Mouse (Mus musculus) embryonic facial prominence, embryonic 11.5 days (tissue): ENCODE data around the gene Rgs3. TPM values are rescaled to one million over a fixed set of nuclear protein-coding genes. Genes with fewer than 3 reads are reported as not detected.

Experiments
- ATAC-seq: fragments of 200-750 bp; cut with Nextera tagmentation; replicated peaks from 2 replicates; pipeline ENCODE4 v1.8.0; 2017; ENCODE audit warnings: low read depth; ENCODE audit not compliant: insufficient number of reproducible peaks, low FRiP score, low TSS enrichment
- DNase-seq: peaks from one replicate; pipeline ENCODE4 v3.0.0-alpha.2; 2015; ENCODE audit warnings: low spot score
- H3K27ac ChIP-seq: fragments of 300-500 bp; sonication (generic); replicated peaks from 2 replicates; pipeline ENCODE4 v1.5.1; 2014; ENCODE audit warnings: mild to moderate bottlenecking, low read depth, low read length, control low read depth
- H3K27me3 ChIP-seq: fragments of 300-500 bp; sonication (generic); 2 replicates; pipeline ENCODE4 v1.6.1; 2014; ENCODE audit warnings: mild to moderate bottlenecking, low read length, moderate library complexity, mixed read lengths; ENCODE audit not compliant: control insufficient read depth, insufficient read depth
- H3K36me3 ChIP-seq: fragments of 300-500 bp; sonication (generic); replicated peaks from 2 replicates; pipeline ENCODE4 v1.6.1; 2014; ENCODE audit warnings: low read depth, mild to moderate bottlenecking, low read length, moderate library complexity, mixed read lengths; ENCODE audit not compliant: control insufficient read depth, insufficient read depth
- H3K4me1 ChIP-seq: fragments of 300-500 bp; sonication (generic); 2 replicates; pipeline ENCODE4 v1.6.1; 2014; ENCODE audit warnings: low read length, mixed read lengths; ENCODE audit not compliant: control insufficient read depth, insufficient read depth
- H3K4me2 ChIP-seq: fragments of 300-500 bp; sonication (generic); 2 replicates; pipeline ENCODE4 v1.6.1; 2014; ENCODE audit warnings: low read depth, mild to moderate bottlenecking, control low read depth, low read length, moderate library complexity
- H3K4me3 ChIP-seq: fragments of 300-500 bp; sonication (generic); 2 replicates; pipeline ENCODE4 v1.5.1; 2014; ENCODE audit warnings: low read depth, low read length, control low read depth
- H3K9ac ChIP-seq: fragments of 300-500 bp; sonication (generic); replicated peaks from 2 replicates; pipeline ENCODE4 v1.6.1; 2014; ENCODE audit warnings: mild to moderate bottlenecking, control low read depth, low read length
- H3K9me3 ChIP-seq: fragments of 300-500 bp; sonication (generic); replicated peaks from 2 replicates; pipeline ENCODE4 v1.6.1; 2016; ENCODE audit warnings: mild to moderate bottlenecking, low read length, inconsistent platforms, mixed read lengths; ENCODE audit not compliant: control insufficient read depth
- WGBS: fragments of 180-500 bp; shearing (Covaris S2); extraction: QIAGEN DNeasy Blood & Tissue Kit; methylation state at CpG from one replicate; pipeline ENCODE4 v1.1.7; 2014; 5-methylcytosine and 5-hydroxymethylcytosine counted together
- polyA plus RNA-seq: library from polyadenylated mRNA; unstranded; fragments of >200 nt; fragmentation: Nextera tagmentation; extraction: Ambion mirVana; gene quantifications from 2 replicates; pipeline ENCODE4 v1.2.1, GENCODE M21; 2014

Gene Rgs3
- polyA plus RNA-seq, 1 experiment from 2014 or later, result 24.8 TPM

- ATAC-seq, result no peak
- WGBS, result 86% methylated on average over 6 of the region's 6 CpGs
- no peak for DNase-seq
- no peaks in the 10 kb centered on the region for H3K4me1 ChIP-seq
- H3K9ac ChIP-seq, result no peak overlapping the region
- H3K4me3 ChIP-seq, result no peak overlapping the region
- no peaks in the 10 kb centered on the region for H3K9me3 ChIP-seq
- H3K4me2 ChIP-seq, result no peak overlapping the region
- no peak overlapping the region for H3K27ac ChIP-seq
- no peaks in the 10 kb centered on the region for H3K27me3 ChIP-seq
- no peaks in the 10 kb centered on the region for H3K36me3 ChIP-seq
Measured at GRCm38 (mm10) chr4:62683148-62683547, 123.5 kb downstream of the Rgs3 start.

GRCm38 (mm10) chr4:62684351-62684750 lies 124.7 kb downstream of the Rgs3 start:
- no peaks in the 10 kb centered on the region for H3K9me3 ChIP-seq
- 78% methylated on average over 3 of the region's 3 CpGs for WGBS
- no peaks in the 10 kb centered on the region for H3K4me1 ChIP-seq
- no peak overlapping the region for H3K27ac ChIP-seq
- no peak overlapping the region for H3K4me2 ChIP-seq
- H3K27me3 ChIP-seq, result no peaks in the 10 kb centered on the region
- H3K36me3 ChIP-seq, result no peaks in the 10 kb centered on the region
- ATAC-seq (no peak), DNase-seq (no peak)
- no peak overlapping the region for H3K4me3 ChIP-seq
- no peak overlapping the region for H3K9ac ChIP-seq

GRCm38 (mm10) chr4:62685268-62685667 lies 125.6 kb downstream of the Rgs3 start:
- no peak for ATAC-seq

GRCm38 (mm10) chr4:62686769-62687168 lies 127.1 kb downstream of the Rgs3 start:
- no peak overlapping the region for H3K4me2 ChIP-seq
- H3K4me1 ChIP-seq, result no peaks in the 10 kb centered on the region
- WGBS, result 25% methylated on average over 1 of the region's 1 CpGs
- H3K36me3 ChIP-seq, result no peaks in the 10 kb centered on the region
- H3K9me3 ChIP-seq, result no peaks in the 10 kb centered on the region
- no peak for ATAC-seq
- DNase-seq, result no peak
- H3K9ac ChIP-seq, result no peak overlapping the region
- no peaks in the 10 kb centered on the region for H3K27me3 ChIP-seq
- H3K4me3 ChIP-seq, result no peak overlapping the region
- no peak overlapping the region for H3K27ac ChIP-seq

More at GRCm38 (mm10) chr4:62685268-62685667, 125.6 kb downstream of the Rgs3 start:
- Histone ChIP-seq H3K27me3 (no peaks in the 10 kb centered on the region), H3K36me3 (no peaks in the 10 kb centered on the region), H3K4me2 (no peak overlapping the region), H3K4me1 (no peaks in the 10 kb centered on the region), H3K9me3 (no peaks in the 10 kb centered on the region), H3K4me3 (no peak overlapping the region), H3K9ac (no peak overlapping the region), H3K27ac (no peak overlapping the region)
- 52% methylated on average over 10 of the region's 10 CpGs for WGBS
- DNase-seq, result no peak

- 87% methylated on average over 5 of the region's 5 CpGs for WGBS
- no peak for DNase-seq
- H3K27me3 ChIP-seq, result no peaks in the 10 kb centered on the region
- ATAC-seq, result no peak
- no peak overlapping the region for H3K27ac ChIP-seq
- H3K4me3 ChIP-seq, result no peak overlapping the region
- no peaks in the 10 kb centered on the region for H3K9me3 ChIP-seq
- no peaks in the 10 kb centered on the region for H3K36me3 ChIP-seq
- H3K4me1 ChIP-seq, result no peaks in the 10 kb centered on the region
- no peak overlapping the region for H3K4me2 ChIP-seq
- no peak overlapping the region for H3K9ac ChIP-seq
Measured at GRCm38 (mm10) chr4:62688142-62688541, 128.5 kb downstream of the Rgs3 start.

GRCm38 (mm10) chr4:62690997-62691396 lies 131.3 kb downstream of the Rgs3 start:
- WGBS, result 82% methylated on average over 4 of the region's 4 CpGs
- Histone ChIP-seq H3K27me3 (no peaks in the 10 kb centered on the region), H3K27ac (no peak overlapping the region), H3K9ac (no peak overlapping the region), H3K36me3 (no peaks in the 10 kb centered on the region), H3K4me2 (no peak overlapping the region), H3K4me1 (no peaks in the 10 kb centered on the region), H3K4me3 (no peak overlapping the region), H3K9me3 (no peaks in the 10 kb centered on the region)
- no peak for ATAC-seq
- DNase-seq, result no peak

GRCm38 (mm10) chr4:62691625-62692024 lies 132.0 kb downstream of the Rgs3 start:
- H3K4me2 ChIP-seq, result no peak overlapping the region
- no peaks in the 10 kb centered on the region for H3K9me3 ChIP-seq
- H3K4me1 ChIP-seq, result no peaks in the 10 kb centered on the region
- WGBS, result 57% methylated on average over 1 of the region's 1 CpGs
- no peaks in the 10 kb centered on the region for H3K27me3 ChIP-seq
- ATAC-seq (no peak), DNase-seq (no peak)
- no peak overlapping the region for H3K4me3 ChIP-seq
- no peak overlapping the region for H3K9ac ChIP-seq
- H3K36me3 ChIP-seq, result no peaks in the 10 kb centered on the region
- no peak overlapping the region for H3K27ac ChIP-seq

- H3K36me3 ChIP-seq, result no peaks in the 10 kb centered on the region
- WGBS, result 37% methylated on average over 10 of the region's 10 CpGs
- H3K27ac ChIP-seq, result no peak overlapping the region
- peak; percentile 70 for DNase-seq
- no peaks in the 10 kb centered on the region for H3K9me3 ChIP-seq
- H3K4me1 ChIP-seq, result no peaks in the 10 kb centered on the region
- no peak overlapping the region for H3K4me3 ChIP-seq
- no peak overlapping the region for H3K4me2 ChIP-seq
- no peaks in the 10 kb centered on the region for H3K27me3 ChIP-seq
- 0 out of 2 replicates have a peak, but pooled peaks have one; percentile 26 for ATAC-seq
- H3K9ac ChIP-seq, result no peak overlapping the region
Measured at GRCm38 (mm10) chr4:62693839-62694238, 134.2 kb downstream of the Rgs3 start.
